Mouse (Mus musculus) brain, embryonic 14.5 days (tissue): Measurements from ENCODE around the gene Csnk1g2. TPM values are rescaled to one million over a fixed set of nuclear protein-coding genes. Genes with fewer than 3 reads are reported as not detected.
"Not testable (repeated sequence)": the region's sequence is repeated elsewhere in the genome, so short reads cannot be mapped to it uniquely, and the experiment has no call there.

Source experiments
- DNase-seq: peaks from one replicate; pipeline ENCODE4 v3.0.0-alpha.2; 2011; ENCODE audit warnings: low read depth
- CTCF ChIP-seq: fragments of 200-500 bp; IDR thresholded peaks from 2 replicates; pipeline ENCODE4 v1.5.1; 2012; ENCODE audit warnings: inconsistent platforms, mild to moderate bottlenecking, moderate library complexity, borderline replicate concordance; ENCODE audit not compliant: insufficient read depth, insufficient read length; ENCODE audit errors: extremely low read depth
- POLR2A ChIP-seq: fragments of 200-500 bp; IDR thresholded peaks from 2 replicates; pipeline ENCODE4 v1.6.1; 2012; ENCODE audit warnings: mild to moderate bottlenecking, inconsistent platforms, borderline replicate concordance; ENCODE audit not compliant: poor library complexity, insufficient read depth, insufficient read length, severe bottlenecking; ENCODE audit errors: extremely low read depth
- polyA plus RNA-seq: library from polyadenylated mRNA; depleted of rRNA; stranded (reverse); fragments of >200 nt; gene quantifications from 2 replicates; pipeline ENCODE4 v1.2.3, GENCODE M21; 2012

Gene Csnk1g2
- polyA plus RNA-seq, 1 experiment: 213 TPM

DNA sequence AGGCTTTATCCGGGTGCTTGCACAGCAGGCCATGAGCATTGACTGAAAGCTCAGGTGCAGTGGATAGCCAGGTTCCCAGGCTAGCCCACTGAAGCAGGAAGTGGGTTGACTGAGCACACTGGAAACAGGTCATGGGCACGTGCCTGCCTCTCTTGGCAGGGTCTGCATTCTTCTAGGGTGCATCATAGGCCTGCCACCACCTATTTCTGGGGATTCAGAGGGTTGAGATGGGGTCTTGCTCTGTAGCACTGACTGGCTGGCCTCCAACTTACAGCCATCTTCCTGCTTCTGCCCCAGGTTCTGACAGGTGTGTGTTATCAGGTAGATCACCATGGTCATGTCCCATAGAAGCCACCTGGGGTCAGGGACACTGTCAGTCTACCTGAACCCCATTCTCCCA lies 17.6 kb upstream of the Csnk1g2 start:
- DNase-seq: no peak
- TF ChIP-seq CTCF (no peak), POLR2A (no peak)

DNA sequence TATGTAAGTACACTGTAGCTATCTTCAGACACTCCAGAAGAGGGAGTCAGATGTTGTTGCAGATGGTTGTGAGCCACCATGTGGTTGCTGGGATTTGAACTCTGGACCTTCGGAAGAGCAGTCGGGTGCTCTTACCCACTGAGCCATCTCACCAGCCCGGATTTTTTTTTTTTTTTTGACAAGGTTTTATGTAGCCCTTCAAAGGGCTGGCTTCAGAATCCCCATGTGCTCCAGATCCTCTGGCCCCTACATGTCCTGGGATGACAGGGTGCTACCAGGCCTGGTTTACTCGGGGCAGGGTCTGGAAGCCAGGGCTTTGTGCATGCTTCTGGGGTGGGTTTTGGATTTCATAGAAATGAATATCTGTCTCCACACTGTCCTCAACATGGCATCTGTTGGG lies 16.9 kb upstream of the Csnk1g2 start, which contains the start of gene Gm49322:
TSS of gene Gm49322 (plus strand) at position 301 of the 400 bp plus-strand sequence.
- DNase-seq: not testable (repeated sequence)

DNA sequence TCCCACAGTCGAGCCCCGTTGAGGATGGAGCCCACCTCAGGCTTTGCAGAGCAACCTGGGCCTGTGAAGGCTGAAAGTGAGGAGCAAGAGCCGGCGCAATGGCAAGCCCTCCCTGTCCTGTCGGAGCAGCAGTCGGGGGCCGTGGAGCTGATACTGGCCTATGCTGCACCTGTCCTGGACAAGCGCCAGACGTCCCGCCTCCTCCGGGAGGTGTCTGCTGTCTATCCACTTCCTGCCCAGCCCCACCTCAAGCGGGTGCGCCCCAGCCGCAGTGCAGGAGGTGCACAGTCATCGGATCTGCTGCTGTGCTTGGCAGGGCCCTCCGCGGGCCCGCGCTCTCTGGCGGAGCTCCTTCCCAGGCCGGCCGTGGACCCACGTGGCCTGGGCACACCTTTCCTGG lies 16.3 kb upstream of the Csnk1g2 start:
- TF ChIP-seq CTCF (no peak), POLR2A (no peak)
- no peak for DNase-seq

DNA sequence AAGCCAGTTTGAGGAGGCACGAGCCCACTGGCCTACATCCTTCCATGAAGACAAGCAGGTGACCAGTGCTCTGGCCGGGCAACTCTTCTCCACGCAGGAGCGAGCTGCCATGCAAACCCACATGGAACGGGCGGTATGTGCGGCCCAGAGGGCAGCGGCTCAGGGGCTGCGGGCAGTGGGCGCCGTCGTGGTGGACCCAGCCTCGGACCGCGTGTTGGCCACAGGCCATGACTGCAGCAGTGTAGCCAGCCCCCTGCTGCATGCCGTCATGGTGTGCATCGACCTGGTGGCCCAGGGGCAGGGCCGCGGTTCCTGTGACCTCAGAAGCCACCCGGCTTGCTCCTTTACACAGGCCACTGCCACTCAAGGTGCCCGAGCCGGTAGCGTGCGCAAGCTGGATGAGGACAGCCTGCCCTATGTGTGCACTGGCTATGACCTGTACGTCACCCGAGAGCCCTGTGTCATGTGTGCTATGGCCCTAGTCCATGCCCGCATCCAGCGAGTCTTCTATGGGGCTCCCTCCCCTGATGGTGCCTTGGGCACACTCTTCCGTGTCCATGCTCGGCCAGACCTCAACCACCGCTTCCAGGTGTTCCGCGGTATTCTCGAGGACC lies 15.8 kb upstream of the Csnk1g2 start:
- TF ChIP-seq POLR2A: no peak
- TF ChIP-seq CTCF: no peak
- no peak for DNase-seq

DNA sequence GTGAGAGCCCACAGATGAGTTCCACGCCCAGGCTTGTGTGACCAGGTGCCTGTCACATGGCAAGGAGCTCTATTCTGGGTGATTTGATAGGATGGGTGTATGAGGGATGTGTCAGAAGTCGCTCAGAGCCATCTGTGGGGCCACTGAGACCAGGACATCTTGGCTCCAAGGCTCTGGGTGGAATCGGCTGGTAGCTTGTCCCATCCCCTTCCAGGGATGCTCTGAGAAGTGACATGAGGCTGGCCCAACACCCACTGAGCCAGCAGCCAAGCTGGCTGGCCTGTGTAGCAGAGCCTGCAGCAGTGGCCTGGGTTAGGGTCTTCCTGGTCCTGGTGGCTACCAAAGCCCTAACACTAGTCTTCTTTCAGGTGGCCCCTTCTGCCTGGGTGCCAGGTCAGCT lies 14.2 kb upstream of the Csnk1g2 start:
- no peak for DNase-seq
- TF ChIP-seq CTCF (no peak), POLR2A (no peak)

DNA sequence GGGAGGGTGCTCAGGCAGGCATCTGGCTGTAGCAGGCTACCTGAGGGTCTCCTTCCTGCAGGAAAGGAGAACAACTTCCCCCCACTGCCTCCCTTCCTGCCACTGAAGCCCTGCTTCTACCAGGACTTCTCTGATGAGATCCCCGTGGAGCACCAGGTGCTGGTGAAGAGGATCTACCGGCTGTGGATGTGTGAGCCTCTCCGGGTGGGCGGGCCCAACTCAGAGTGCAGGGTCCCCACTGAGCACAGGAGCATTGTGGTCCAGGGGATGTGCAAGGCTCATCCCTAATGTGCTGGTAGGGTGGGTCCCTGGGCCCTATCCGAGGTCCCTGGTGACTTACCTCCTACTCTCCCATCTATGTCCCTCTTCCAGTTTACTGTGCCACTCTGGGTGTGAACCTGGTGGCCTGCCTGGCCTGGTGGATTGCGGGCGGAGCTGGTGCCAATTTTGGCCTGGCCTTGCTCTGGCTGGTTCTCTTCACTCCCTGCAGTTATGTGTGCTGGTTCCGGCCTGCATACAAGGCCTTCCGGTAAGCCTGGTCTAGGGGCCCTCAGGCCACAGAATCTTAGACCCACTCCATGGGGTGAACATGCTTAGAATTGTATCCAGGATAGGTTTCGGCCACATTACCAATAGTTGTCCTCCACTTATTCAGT lies 13.2 kb upstream of the Csnk1g2 start:
- no peak for TF ChIP-seq POLR2A
- no peak for TF ChIP-seq CTCF
- no peak for DNase-seq

DNA sequence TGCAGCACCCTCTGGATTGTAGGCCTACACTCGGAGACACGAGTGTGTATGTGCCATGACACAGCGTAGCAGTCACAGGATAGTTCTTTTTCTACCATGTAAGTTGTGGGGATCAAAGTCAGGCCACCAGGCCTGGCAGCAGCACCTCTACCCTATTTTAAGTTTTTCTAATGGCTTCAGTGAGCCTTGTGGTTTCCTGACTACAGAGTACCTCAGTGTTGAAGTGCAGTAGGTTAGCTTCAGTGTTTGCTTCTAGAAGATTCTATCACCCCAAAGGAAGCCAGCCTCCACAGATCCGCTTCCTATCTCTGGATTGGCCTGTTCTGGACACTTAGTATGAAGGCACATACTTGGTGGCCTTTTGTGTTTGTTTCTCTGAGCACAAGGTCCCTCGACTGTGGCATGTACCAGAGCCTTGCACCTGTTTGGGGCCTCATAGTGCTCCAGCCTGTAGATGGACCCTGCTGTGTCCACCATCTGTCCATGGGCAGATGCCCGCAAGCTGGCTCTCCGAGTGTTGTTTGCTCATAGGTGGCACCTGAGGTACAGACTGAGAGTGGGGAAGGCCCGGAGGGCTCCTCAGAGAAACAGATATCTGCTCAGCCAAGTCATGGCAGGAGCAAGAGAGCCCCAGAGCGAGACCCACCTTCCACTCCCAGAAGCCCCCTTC lies 12.4 kb upstream of the Csnk1g2 start:
- no peak for DNase-seq
- TF ChIP-seq CTCF (no peak), POLR2A (no peak)

DNA sequence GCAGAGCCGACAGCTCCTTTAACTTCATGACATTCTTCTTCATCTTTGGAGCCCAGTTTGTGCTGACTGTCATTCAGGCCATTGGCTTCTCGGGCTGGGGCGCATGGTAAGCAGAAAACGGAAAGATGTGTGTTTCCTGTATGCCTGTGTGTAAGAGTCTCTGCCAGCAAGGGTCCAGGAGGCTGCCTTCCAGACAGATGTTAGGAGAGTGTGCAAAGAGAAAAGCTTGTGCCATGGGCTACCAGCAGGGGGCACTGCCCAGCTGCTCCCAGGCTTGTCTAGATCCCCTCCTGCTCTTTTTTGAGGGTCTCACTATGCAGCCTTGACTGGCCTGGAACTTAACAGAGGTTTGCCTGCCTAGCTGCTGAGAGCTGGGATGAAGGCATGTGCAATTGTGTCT lies 11.6 kb upstream of the Csnk1g2 start:
- TF ChIP-seq CTCF: peak; percentile 86
- TF ChIP-seq POLR2A: no peak
- peak; percentile 49 for DNase-seq

DNA sequence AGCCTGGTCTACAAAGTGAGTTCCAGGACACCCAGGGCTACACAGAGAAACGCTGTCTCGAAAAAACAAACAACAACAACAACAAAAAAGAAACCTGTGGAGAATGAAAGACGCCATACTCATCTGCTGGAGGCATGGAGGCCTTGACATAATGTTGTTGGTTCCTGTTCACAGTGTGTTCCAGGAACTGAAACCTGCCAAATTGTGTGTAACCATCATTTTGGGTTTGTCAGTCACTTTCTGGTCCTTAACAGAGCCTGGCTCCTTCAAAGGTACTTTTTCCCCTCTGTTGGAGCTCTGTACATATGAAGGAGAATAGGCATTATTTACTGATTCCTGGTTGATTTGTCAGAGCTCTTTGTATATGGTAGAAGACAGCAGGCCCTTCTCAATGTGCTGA lies 10.7 kb upstream of the Csnk1g2 start:
- no peak for TF ChIP-seq CTCF
- no peak for TF ChIP-seq POLR2A
- DNase-seq: no peak

DNA sequence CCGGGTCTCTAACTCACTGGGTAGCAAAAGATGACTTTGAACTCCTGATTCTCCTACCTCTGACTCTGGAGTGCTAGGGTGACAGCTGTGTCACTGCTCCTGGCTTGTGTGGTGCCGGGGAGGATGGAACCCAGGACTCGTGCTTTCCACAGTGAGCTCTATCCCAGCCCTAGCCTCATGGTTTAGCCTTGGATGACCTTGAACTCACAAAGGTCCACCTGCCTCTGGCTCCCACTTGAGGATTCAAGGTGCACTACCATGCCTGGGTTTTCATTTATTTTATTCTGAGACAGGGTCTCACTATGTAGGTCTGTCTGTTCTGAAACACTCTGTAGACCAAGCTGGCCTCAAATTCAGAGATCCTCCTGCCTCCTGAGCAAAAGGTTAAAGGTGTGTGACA lies 8.8 kb upstream of the Csnk1g2 start:
- TF ChIP-seq CTCF: no peak
- no peak for TF ChIP-seq POLR2A
- DNase-seq: no peak

DNA sequence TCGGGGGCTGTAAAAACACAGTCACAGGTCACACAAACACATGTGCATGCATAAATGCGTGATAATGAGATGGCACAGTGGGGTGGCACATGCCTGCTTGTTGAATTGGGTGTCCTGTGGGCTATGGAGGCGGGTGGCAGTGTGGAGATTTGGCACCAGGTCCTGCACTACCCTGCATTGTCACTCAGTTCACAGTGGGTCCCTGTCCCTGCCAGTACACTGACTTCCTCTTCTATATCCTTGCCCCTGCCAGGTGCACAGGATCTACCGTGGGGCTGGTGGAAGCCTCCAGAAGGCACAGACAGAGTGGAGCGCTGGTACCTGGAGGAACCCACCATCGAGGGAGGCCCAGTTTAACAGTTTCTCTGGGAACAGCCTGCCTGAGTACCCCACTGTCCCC lies 8.3 kb upstream of the Csnk1g2 start:
- no peak for TF ChIP-seq CTCF
- no peak for TF ChIP-seq POLR2A
- DNase-seq: no peak

DNA sequence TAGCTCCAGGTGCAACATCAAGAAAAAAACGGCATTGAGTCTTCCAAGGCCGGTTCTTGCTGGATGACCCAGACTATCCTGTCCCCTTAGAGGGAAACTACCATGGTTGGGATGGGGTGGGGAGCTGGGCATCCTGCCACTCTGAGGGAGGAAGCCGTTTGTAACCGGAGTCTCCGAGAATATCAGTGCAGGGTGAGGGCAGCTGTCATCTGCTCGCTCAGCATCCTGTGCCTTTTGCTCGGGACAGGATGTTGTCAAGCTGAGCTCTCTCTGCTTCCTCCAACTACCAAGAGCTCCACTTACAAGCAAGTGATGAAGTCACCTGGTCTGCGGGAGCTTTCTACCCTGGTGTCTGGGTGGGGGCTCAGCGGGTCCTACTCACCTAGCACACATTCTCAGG lies 4.5 kb upstream of the Csnk1g2 start:
- TF ChIP-seq POLR2A: no peak
- TF ChIP-seq CTCF: no peak
- no peak for DNase-seq

DNA sequence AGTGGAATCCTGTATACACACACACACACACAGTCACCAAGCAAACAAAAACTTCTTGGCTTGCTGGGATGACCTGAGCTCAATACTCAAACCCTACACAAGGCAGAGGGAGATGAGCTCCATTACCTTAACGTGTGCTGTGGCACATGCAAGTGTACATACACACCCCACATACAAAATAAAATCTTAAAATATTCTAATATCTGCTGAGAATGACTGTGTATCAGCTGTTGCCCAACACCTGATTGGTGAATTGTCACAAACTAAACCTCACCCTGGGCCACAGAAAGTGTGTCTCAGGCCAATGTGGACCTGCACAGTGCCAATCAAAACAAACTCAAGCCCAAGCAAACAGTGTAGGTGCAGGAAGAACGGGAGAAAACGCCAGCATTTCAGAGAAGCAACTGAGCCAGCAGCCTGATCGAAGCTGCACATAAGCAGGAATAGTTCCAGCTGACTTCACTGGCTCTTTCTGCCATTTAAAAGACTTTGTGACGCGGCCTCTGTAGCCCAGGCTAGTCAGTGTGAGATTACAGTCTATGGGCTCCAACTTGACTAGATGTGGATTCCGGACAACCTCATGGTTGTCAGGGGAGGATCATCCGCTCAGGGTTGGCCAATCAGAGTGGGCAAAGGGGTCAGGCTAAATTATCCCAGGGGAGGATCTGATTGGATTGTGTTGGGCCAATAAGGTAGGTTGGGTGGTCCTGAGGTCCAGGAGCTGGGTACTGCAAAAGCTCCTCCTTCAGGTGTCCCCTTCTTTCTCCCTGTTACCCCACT lies 3.0 kb upstream of the Csnk1g2 start:
- DNase-seq: no peak
- TF ChIP-seq POLR2A (no peak), CTCF (no peak)
